Mouse (Mus musculus) heart, postnatal 0 days (tissue): ENCODE data around the gene Ppp1r16b. TPM values are rescaled to one million over a fixed set of nuclear protein-coding genes. Genes with fewer than 3 reads are reported as not detected.

Experiments used
- ATAC-seq: fragments of 200-750 bp; cut with Nextera tagmentation; 2 replicates; pipeline ENCODE4 v1.8.0; 2017; ENCODE audit warnings: low read depth, moderate number of reproducible peaks, moderate library complexity; ENCODE audit not compliant: insufficient read depth
- DNase-seq: peaks from one replicate; pipeline ENCODE4 v3.0.0-alpha.2; 2016; ENCODE audit warnings: low spot score
- H3K27ac ChIP-seq: fragments of 300-500 bp; sonication (generic); 2 replicates; pipeline ENCODE4 v1.5.1; 2014; ENCODE audit warnings: low read depth, mild to moderate bottlenecking
- H3K27me3 ChIP-seq: fragments of 300-500 bp; sonication (generic); 2 replicates; pipeline ENCODE4 v1.6.1; 2014; ENCODE audit warnings: low read length, mixed read lengths; ENCODE audit not compliant: control insufficient read depth, insufficient read depth
- H3K36me3 ChIP-seq: fragments of 300-500 bp; sonication (generic); replicated peaks from 2 replicates; pipeline ENCODE4 v1.6.1; 2014; ENCODE audit warnings: low read length, mixed read lengths; ENCODE audit not compliant: control insufficient read depth, insufficient read depth
- H3K4me1 ChIP-seq: fragments of 300-500 bp; sonication (generic); 2 replicates; pipeline ENCODE4 v1.6.1; 2014; ENCODE audit warnings: antibody characterized with exemption; ENCODE audit not compliant: control insufficient read depth, insufficient read depth
- H3K4me2 ChIP-seq: fragments of 300-500 bp; sonication (generic); 2 replicates; pipeline ENCODE4 v1.6.1; 2014; ENCODE audit warnings: low read depth, mild to moderate bottlenecking, low read length, moderate library complexity
- H3K4me3 ChIP-seq: fragments of 300-500 bp; sonication (generic); 2 replicates; pipeline ENCODE4 v1.5.1; 2014; ENCODE audit warnings: low read depth, low read length
- H3K9ac ChIP-seq: fragments of 300-500 bp; sonication (generic); replicated peaks from 2 replicates; pipeline ENCODE4 v1.6.1; 2014; ENCODE audit warnings: low read depth, low read length, mixed read lengths
- H3K9me3 ChIP-seq: fragments of 300-500 bp; sonication (generic); replicated peaks from 2 replicates; pipeline ENCODE4 v1.6.1; 2016; ENCODE audit warnings: low read length; ENCODE audit not compliant: control insufficient read depth
- CTCF ChIP-seq: IDR thresholded peaks from 2 replicates; pipeline ENCODE4 v1.5.1; 2016; ENCODE audit warnings: antibody characterized with exemption, control low read depth, low read depth
- EP300 ChIP-seq: IDR thresholded peaks from 2 replicates; pipeline ENCODE4 v1.6.1; 2016; ENCODE audit warnings: antibody characterized with exemption, low read depth
- WGBS: fragments of 180-500 bp; shearing (Covaris S2); extraction: QIAGEN DNeasy Blood & Tissue Kit; methylation state at CpG from one replicate; pipeline ENCODE4 v1.1.7; 2014; 5-methylcytosine and 5-hydroxymethylcytosine counted together
- polyA plus RNA-seq: library from polyadenylated mRNA; unstranded; fragments of >200 nt; fragmentation: Nextera tagmentation; extraction: Ambion mirVana; gene quantifications from 2 replicates; pipeline ENCODE4 v1.2.1, GENCODE M21; 2015
- total RNA-seq: library from RNA; depleted of rRNA; stranded (reverse); fragments of >200 nt; gene quantifications from 2 replicates; pipeline ENCODE4 v1.2.3, GENCODE M21; 2014; ENCODE audit warnings: low replicate concordance

Ppp1r16b gene
- total and polyA plus RNA-seq, 2 experiments from 2014 or later, result 3.7 to 5.1 TPM

GRCm38 (mm10) chr2:158692191-158692590, 27.0 kb downstream of the Ppp1r16b start:
- 0 out of 2 replicates have a peak, but pooled peaks cover 10% of the 10 kb centered on the region for H3K4me1 ChIP-seq
- H3K4me3 ChIP-seq, result no peak overlapping the region
- H3K9me3 ChIP-seq, result no peaks in the 10 kb centered on the region
- TF ChIP-seq CTCF (no peak), EP300 (no peak)
- H3K4me2 ChIP-seq, result no peak overlapping the region
- H3K36me3 ChIP-seq, result no peaks in the 10 kb centered on the region
- no peak overlapping the region for H3K9ac ChIP-seq
- H3K27ac ChIP-seq, result no peak overlapping the region
- WGBS, result 81% methylated on average over 6 of the region's 6 CpGs
- H3K27me3 ChIP-seq, result no peaks in the 10 kb centered on the region
- DNase-seq (no peak), ATAC-seq (no peak)

DNA sequence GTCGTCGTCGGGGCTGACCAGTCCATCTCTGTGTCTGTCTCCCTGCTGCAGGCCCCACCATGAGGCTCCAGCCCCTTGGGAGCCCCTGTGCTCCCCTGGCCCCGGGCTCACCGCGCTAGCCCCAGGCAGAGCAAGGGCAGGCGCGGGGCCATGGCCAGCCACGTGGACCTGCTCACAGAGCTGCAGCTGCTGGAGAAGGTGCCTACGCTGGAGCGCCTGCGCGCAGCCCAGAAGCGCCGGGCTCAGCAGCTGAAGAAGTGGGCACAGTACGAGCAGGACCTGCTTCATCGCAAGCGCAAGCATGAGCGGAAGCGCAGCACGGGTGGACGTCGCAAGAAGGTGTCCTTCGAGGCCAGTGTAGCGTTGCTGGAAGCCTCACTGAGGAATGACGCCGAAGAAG, 30.6 kb downstream of the Ppp1r16b start:
- Histone ChIP-seq H3K9me3 (no peaks in the 10 kb centered on the region), H3K9ac (no peak overlapping the region), H3K36me3 (no peaks in the 10 kb centered on the region), H3K27ac (no peak overlapping the region), H3K27me3 (no peaks in the 10 kb centered on the region), H3K4me3 (no peak overlapping the region), H3K4me2 (no peak overlapping the region), H3K4me1 (no peaks in the 10 kb centered on the region)
- DNase-seq, result no peak
- TF ChIP-seq CTCF (no peak), EP300 (no peak)
- ATAC-seq, result no peak
- 82% methylated on average over 27 of the region's 27 CpGs for WGBS

DNA sequence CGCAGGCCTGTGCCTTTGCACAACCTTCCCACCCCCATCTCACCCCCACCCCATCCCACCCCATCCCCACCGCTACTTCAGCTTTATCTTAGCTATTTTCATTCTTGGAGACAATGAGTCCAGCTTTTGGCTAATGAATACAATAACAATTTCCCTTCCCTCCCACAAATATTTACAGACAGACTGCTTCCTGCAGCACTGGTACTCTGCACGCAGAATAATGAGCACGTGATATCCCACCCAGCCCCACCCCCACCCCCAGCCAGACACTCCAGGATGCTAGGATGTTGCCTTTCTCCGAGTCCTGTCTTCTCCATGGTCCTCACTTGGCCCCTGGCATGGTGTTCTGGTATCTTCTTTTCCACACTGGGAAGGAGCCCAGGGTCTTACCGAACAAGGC, 31.3 kb downstream of the Ppp1r16b start:
- no peak for TF ChIP-seq CTCF
- TF ChIP-seq EP300, result no peak
- Histone ChIP-seq H3K27me3 (no peaks in the 10 kb centered on the region), H3K4me3 (no peak overlapping the region), H3K4me2 (no peak overlapping the region), H3K4me1 (no peaks in the 10 kb centered on the region), H3K27ac (no peak overlapping the region), H3K9ac (no peak overlapping the region), H3K36me3 (no peaks in the 10 kb centered on the region), H3K9me3 (no peaks in the 10 kb centered on the region)
- WGBS, result 76% methylated on average over 6 of the region's 6 CpGs
- DNase-seq, result no peak
- no peak for ATAC-seq

DNA sequence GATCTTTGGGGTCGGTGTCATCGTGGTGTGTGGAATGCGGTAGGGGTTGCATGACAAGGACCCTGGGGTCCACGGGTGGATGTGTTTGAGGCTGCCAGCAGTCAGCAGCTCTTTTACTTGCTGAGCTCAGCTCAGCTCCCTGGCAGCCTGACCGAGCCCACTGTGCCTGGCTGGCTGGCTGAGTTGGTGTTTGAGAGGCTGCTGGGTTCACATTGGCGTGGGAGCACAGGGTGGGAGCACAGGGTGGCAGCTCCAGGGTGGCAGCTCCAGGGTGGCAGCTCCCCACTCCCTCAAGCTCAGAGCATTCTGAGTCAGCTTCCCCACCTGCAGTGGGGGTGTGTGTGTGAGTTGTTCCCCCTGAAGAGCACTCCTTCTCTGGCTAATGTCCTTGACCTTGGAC, 34.7 kb downstream of the Ppp1r16b start:
- ATAC-seq (no peak), DNase-seq (no peak)
- no peak overlapping the region for H3K4me3 ChIP-seq
- H3K9me3 ChIP-seq, result no peaks in the 10 kb centered on the region
- H3K27ac ChIP-seq, result no peak overlapping the region
- H3K4me2 ChIP-seq, result no peak overlapping the region
- TF ChIP-seq CTCF (no peak), EP300 (no peak)
- H3K36me3 ChIP-seq, result no peaks in the 10 kb centered on the region
- WGBS, result 80% methylated on average over 6 of the region's 6 CpGs
- H3K4me1 ChIP-seq, result no peaks in the 10 kb centered on the region
- H3K9ac ChIP-seq, result no peak overlapping the region
- no peaks in the 10 kb centered on the region for H3K27me3 ChIP-seq

DNA sequence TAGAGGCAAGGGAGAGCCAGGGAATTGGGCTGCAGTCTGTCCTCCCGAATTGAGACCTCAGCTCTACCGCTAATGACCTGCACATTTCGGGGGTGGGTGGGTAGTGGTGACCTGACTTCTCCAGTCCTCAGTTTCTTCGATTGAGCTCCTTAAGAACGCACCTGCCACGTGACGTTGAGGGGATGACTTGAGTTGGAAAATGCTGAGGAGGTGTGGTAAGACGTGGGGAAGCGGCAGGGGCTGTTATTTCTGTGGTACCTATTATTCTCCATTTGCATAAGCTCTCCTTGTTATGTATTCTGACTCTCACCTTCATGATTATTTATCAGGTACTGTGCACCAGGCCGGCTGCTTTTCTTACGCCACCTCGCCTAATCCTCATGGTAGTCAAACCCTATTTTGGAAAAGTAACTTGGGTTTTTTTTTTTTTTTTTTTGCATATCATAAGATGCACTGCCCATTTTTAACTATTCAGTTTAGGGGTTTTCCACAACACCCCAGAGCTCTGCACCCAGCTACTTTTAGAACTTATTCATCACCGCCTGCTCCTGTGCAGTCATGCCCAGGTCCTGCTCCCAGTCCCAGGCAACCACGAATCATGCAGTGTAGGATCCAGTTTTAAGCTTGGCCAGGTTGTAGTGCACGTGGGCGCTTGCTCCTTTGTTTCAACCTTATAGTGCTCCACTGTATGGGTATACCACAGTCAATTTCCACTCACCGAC, 35.5 kb downstream of the Ppp1r16b start:
- ATAC-seq (no peak), DNase-seq (no peak)
- 80% methylated on average over 17 of the region's 17 CpGs for WGBS

GRCm38 (mm10) chr2:158701505-158701904, 36.3 kb downstream of the Ppp1r16b start:
- H3K27ac ChIP-seq, result peak overlapping the region; percentile 54; the same call in 1 of the 2 replicates
- H3K9ac ChIP-seq, result no peak overlapping the region
- H3K27me3 ChIP-seq, result no peaks in the 10 kb centered on the region
- no peaks in the 10 kb centered on the region for H3K9me3 ChIP-seq
- ATAC-seq (no peak), DNase-seq (no peak)
- TF ChIP-seq CTCF (no peak), EP300 (no peak)
- 80% methylated on average over 9 of the region's 9 CpGs for WGBS
- H3K4me3 ChIP-seq, result no peak overlapping the region
- no peaks in the 10 kb centered on the region for H3K36me3 ChIP-seq
- H3K4me2 ChIP-seq, result no peak overlapping the region
- no peaks in the 10 kb centered on the region for H3K4me1 ChIP-seq

More for the DNA sequence above, 35.5 kb downstream of the Ppp1r16b start:
- Histone ChIP-seq H3K27ac (no peak overlapping the region), H3K36me3 (no peaks in the 10 kb centered on the region), H3K9ac (no peak overlapping the region), H3K4me2 (no peak overlapping the region), H3K27me3 (no peaks in the 10 kb centered on the region), H3K9me3 (no peaks in the 10 kb centered on the region), H3K4me1 (no peaks in the 10 kb centered on the region), H3K4me3 (no peak overlapping the region)
- TF ChIP-seq CTCF (no peak), EP300 (no peak)
